Mouse (Mus musculus) hindbrain, embryonic 11.5 days (tissue): ENCODE data around the gene Ephb1. TPM values are rescaled to one million over a fixed set of nuclear protein-coding genes. Genes with fewer than 3 reads are reported as not detected.
A peak's percentile ranks its signal among the peaks of the same experiment; 100 is the strongest.

ENCODE experiments used
- ATAC-seq: fragments of 200-750 bp; cut with Nextera tagmentation; 2 replicates; pipeline ENCODE4 v1.8.0; 2017; ENCODE audit warnings: mild to moderate bottlenecking, moderate TSS enrichment, moderate library complexity; ENCODE audit not compliant: low FRiP score
- DNase-seq: peaks from one replicate; pipeline ENCODE4 v3.0.0-alpha.2; 2015; ENCODE audit warnings: low spot score
- H3K27ac ChIP-seq: fragments of 300-500 bp; sonication (generic); 2 replicates; pipeline ENCODE4 v1.5.1; 2014; ENCODE audit warnings: mild to moderate bottlenecking, low read depth, low read length
- H3K27me3 ChIP-seq: fragments of 300-500 bp; sonication (generic); 2 replicates; pipeline ENCODE4 v1.6.1; 2014; ENCODE audit warnings: mild to moderate bottlenecking, low read length, moderate library complexity, mixed read lengths; ENCODE audit not compliant: control insufficient read depth, insufficient read depth
- H3K36me3 ChIP-seq: fragments of 300-500 bp; sonication (generic); 2 replicates; pipeline ENCODE4 v1.6.1; 2014; ENCODE audit warnings: mild to moderate bottlenecking, low read length, moderate library complexity, mixed read lengths; ENCODE audit not compliant: control insufficient read depth, insufficient read depth
- H3K4me1 ChIP-seq: fragments of 300-500 bp; sonication (generic); replicated peaks from 2 replicates; pipeline ENCODE4 v1.6.1; 2014; ENCODE audit warnings: low read length, mixed read lengths; ENCODE audit not compliant: control insufficient read depth, insufficient read depth
- H3K4me2 ChIP-seq: fragments of 300-500 bp; sonication (generic); replicated peaks from 2 replicates; pipeline ENCODE4 v1.6.1; 2014; ENCODE audit warnings: mild to moderate bottlenecking, low read depth, low read length
- H3K4me3 ChIP-seq: fragments of 300-500 bp; sonication (generic); 2 replicates; pipeline ENCODE4 v1.5.1; 2014; ENCODE audit warnings: low read depth, low read length
- H3K9ac ChIP-seq: fragments of 300-500 bp; sonication (generic); 2 replicates; pipeline ENCODE4 v1.6.1; 2014; ENCODE audit warnings: low read depth, low read length
- H3K9me3 ChIP-seq: fragments of 300-500 bp; sonication (generic); 2 replicates; pipeline ENCODE4 v1.6.1; 2016; ENCODE audit warnings: low read length; ENCODE audit not compliant: control insufficient read depth
- WGBS: fragments of 180-500 bp; shearing (Covaris S2); extraction: QIAGEN DNeasy Blood & Tissue Kit; methylation state at CpG from one replicate; pipeline ENCODE4 v1.1.7; 2014; 5-methylcytosine and 5-hydroxymethylcytosine counted together
- polyA plus RNA-seq: library from polyadenylated mRNA; unstranded; fragments of >200 nt; fragmentation: Nextera tagmentation; extraction: Ambion mirVana; gene quantifications from 2 replicates; pipeline ENCODE4 v1.2.1, GENCODE M21; 2014

Ephb1 gene
- polyA plus RNA-seq, 1 experiment from 2014 or later = 18.3 TPM

DNA sequence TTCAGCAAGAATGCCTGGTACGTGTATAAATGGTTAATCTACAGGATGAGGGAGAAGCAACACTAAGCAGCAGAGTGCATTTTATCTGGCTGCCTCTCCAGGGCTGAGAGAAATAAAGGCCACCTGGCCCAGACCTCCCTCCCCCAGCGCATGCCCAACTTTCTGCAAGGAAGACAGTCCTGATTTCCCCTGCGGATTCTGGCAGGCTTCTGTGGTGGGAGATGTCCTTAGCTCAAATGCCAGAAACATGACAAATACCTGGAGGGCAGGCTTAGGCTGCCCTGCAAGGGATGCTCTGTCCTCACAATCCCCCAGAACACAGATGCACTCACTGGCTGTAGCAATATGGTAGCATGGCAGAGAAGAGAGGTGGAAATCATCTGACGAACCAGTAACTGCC, 416.4 kb downstream of the Ephb1 start:
- H3K27me3 ChIP-seq = no peaks in the 10 kb centered on the region
- H3K9me3 ChIP-seq = no peaks in the 10 kb centered on the region
- DNase-seq (no peak), ATAC-seq (no peak)
- no peak overlapping the region for H3K4me3 ChIP-seq
- no peak overlapping the region for H3K4me2 ChIP-seq
- H3K9ac ChIP-seq = no peak overlapping the region
- H3K4me1 ChIP-seq = no peaks in the 10 kb centered on the region
- H3K36me3 ChIP-seq = no peaks in the 10 kb centered on the region
- 90% methylated on average over 4 of the region's 4 CpGs for WGBS
- H3K27ac ChIP-seq = no peak overlapping the region

DNA sequence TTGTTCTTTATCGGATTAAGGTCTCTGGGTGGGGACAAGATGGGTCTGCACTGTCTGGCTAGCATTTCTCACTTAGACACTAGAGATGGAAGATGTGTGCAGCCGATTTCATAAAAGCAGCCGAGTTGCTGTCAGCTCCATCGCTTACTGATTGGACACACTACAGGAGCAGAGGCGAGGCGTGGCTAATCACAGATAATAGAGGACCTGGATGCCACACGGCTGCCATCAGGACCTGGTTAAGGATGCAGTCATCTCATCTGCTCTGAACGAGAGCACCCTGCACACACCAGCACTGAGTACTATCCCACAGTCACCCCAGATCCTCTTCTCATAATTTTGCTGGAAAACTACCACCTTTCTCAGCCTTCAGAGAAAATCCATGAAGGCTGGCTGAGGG, 419.6 kb downstream of the Ephb1 start:
- Histone ChIP-seq H3K4me3 (no peak overlapping the region), H3K27me3 (no peaks in the 10 kb centered on the region), H3K4me2 (no peak overlapping the region), H3K9ac (no peak overlapping the region), H3K9me3 (no peaks in the 10 kb centered on the region), H3K4me1 (no peaks in the 10 kb centered on the region), H3K27ac (peak overlapping the region; percentile 39; the same call in 1 of the 2 replicates), H3K36me3 (no peaks in the 10 kb centered on the region)
- 53% methylated on average over 8 of the region's 8 CpGs for WGBS
- ATAC-seq (peak; percentile 71; the same call in 1 of the 2 replicates), DNase-seq (peak; percentile 40)

DNA sequence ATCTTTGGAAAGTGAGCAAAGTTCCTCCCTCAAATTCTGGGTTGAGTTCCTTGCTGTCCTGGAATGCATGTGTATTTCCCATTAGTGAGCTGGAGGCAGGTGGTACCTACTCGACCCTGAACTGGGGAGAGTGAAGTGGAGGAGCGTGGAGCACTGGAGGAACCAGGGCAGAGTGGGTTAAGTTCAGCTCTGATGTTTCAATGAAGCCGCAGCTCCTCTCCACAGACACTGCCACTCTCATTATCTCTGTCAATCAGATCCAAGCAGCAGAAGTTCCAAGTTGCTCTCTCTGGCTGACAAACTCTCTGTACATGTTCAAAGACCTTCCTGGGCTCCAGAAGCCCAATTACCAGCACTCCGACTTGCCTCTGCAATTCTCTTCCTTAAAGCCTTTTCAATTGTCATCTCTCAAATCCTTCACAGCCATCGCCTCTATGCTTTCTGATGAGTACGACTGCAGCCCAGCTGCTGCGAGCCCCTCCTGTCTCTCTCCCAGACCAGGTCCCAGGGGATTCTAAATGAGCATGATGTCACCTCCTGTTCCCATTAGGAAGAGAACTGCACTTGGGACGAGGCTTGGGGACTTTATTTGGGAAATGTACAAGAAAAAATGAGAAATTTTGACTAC, 420.4 kb downstream of the Ephb1 start:
- DNase-seq (peak; percentile 49), ATAC-seq (no peak)
- Histone ChIP-seq H3K9me3 (no peaks in the 10 kb centered on the region), H3K27me3 (no peaks in the 10 kb centered on the region), H3K9ac (no peak overlapping the region), H3K4me1 (no peaks in the 10 kb centered on the region), H3K27ac (no peak overlapping the region), H3K36me3 (no peaks in the 10 kb centered on the region), H3K4me3 (no peak overlapping the region), H3K4me2 (0 out of 2 replicates have a peak overlapping the region, but pooled peaks have one; percentile 2)
- 59% methylated on average over 8 of the region's 8 CpGs for WGBS

DNA sequence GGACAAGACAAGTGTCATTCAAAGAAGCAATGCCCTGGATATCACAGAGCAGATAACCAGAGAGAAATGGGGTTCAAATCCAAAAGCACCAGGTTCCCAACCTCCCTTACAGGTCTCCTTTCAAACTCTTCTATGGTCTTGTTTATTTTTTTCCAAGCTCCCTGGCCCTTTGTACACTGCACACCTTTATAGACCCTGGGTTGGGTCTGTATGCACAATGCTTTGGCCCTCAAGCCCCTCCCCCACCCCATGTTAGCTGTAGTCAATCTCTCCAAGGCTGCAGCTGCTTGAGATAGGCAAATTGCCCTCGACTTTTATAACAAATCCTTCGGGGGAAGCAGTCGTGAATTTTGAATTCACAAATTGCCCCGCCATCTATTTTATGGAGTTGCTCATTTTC, 429.7 kb downstream of the Ephb1 start:
- H3K27me3 ChIP-seq = no peaks in the 10 kb centered on the region
- H3K27ac ChIP-seq = no peak overlapping the region
- no peak for DNase-seq
- no peak overlapping the region for H3K4me2 ChIP-seq
- H3K4me3 ChIP-seq = no peak overlapping the region
- no peaks in the 10 kb centered on the region for H3K36me3 ChIP-seq
- no peak overlapping the region for H3K9ac ChIP-seq
- 85% methylated on average over 4 of the region's 4 CpGs for WGBS
- no peaks in the 10 kb centered on the region for H3K9me3 ChIP-seq
- no peaks in the 10 kb centered on the region for H3K4me1 ChIP-seq
- no peak for ATAC-seq

DNA sequence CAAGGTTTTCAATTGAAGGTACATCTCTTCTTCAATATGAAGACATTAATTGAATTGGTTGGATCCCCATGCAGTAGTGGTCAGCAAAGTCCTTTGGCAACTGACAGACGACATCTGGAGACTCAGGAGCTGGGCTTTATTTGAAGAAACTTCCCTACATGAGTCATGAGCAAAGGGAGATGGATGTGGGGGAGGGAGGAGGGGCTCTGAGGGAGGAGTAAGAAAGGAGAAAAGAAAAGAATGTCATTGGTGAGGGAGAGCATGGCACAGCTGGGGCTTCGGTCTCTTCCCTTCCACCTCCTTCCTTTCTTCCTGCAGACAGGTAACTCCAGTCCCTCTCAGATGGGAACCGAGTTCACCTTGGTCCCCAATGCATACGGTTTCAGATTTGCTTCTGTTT, 431.6 kb downstream of the Ephb1 start:
- H3K36me3 ChIP-seq = no peaks in the 10 kb centered on the region
- H3K4me1 ChIP-seq = no peaks in the 10 kb centered on the region
- DNase-seq = no peak
- H3K9ac ChIP-seq = no peak overlapping the region
- H3K9me3 ChIP-seq = no peaks in the 10 kb centered on the region
- H3K27me3 ChIP-seq = no peaks in the 10 kb centered on the region
- no peak for ATAC-seq
- no peak overlapping the region for H3K4me3 ChIP-seq
- H3K4me2 ChIP-seq = no peak overlapping the region
- H3K27ac ChIP-seq = no peak overlapping the region
- WGBS = 80% methylated on average over 4 of the region's 4 CpGs

DNA sequence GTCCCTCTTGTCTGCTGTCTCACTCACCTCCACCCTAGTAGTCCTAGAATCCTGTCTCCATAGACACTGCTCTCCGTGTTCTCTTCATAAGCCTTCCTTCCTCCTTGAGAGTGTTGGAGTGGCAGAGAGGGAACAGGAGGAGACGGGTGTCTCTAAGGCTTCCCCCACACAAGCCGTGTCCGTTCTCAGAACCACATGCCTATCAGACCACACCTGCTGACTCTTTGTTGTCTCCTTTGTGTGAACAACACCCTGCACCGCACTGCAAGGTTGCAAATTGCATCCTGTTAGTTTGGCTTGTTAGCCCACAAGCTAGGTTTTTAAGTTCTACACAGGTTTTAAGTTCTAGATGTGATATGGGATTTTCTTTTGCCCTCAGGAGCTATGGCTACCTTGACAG, 435.2 kb downstream of the Ephb1 start:
- Histone ChIP-seq H3K4me2 (no peak overlapping the region), H3K4me3 (no peak overlapping the region), H3K9me3 (no peaks in the 10 kb centered on the region), H3K36me3 (no peaks in the 10 kb centered on the region), H3K27me3 (no peaks in the 10 kb centered on the region), H3K4me1 (no peaks in the 10 kb centered on the region), H3K9ac (no peak overlapping the region), H3K27ac (no peak overlapping the region)
- DNase-seq = no peak
- 83% methylated on average over 5 of the region's 5 CpGs for WGBS
- no peak for ATAC-seq

DNA sequence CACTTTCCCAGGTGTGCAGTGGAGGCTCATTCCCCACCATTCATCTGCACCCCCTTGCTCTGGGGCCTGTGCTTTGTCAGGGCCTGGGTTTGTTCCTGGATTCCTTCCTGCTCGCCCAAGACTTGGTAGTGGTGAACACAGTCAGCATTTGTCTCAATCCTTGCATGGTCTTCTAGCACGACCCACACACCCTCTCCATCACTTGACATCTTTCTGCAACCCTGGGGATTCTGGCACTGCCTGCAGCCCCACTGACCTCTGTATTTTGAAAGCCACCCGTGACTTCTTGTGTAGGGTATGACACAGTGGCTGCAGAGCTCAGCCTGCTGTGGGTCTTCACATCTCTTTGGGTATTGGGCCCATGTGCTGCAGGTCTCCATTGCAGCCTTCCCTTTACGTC, 435.7 kb downstream of the Ephb1 start:
- no peaks in the 10 kb centered on the region for H3K4me1 ChIP-seq
- WGBS = 85% methylated on average over 4 of the region's 4 CpGs
- no peak overlapping the region for H3K27ac ChIP-seq
- no peak overlapping the region for H3K4me2 ChIP-seq
- no peaks in the 10 kb centered on the region for H3K36me3 ChIP-seq
- no peak for DNase-seq
- H3K9ac ChIP-seq = no peak overlapping the region
- no peaks in the 10 kb centered on the region for H3K27me3 ChIP-seq
- ATAC-seq = no peak
- H3K4me3 ChIP-seq = no peak overlapping the region
- no peaks in the 10 kb centered on the region for H3K9me3 ChIP-seq

DNA sequence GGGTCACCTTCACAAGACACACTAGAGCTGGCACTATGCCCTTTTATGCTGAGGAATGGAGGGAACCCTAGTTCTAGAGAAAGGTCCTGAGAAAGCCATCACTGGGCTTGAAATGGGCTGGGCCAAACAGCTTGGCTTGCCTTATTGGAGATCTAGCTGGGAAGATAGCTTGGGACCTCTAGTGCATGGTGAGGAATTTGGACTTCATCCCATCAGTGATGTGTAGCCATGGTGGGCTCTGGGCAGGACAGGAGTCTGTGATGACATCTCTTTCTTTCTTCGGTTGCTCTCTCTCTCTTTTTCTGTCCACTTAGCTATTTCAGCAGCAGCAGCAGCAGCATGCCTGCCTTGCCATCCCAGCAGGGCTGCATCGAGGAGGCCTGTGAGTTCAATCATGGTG, 439.4 kb downstream of the Ephb1 start:
- no peaks in the 10 kb centered on the region for H3K36me3 ChIP-seq
- H3K4me2 ChIP-seq = no peak overlapping the region
- H3K4me1 ChIP-seq = no peaks in the 10 kb centered on the region
- no peak overlapping the region for H3K27ac ChIP-seq
- H3K9ac ChIP-seq = no peak overlapping the region
- ATAC-seq = no peak
- H3K27me3 ChIP-seq = no peaks in the 10 kb centered on the region
- 95% methylated on average over 2 of the region's 2 CpGs for WGBS
- DNase-seq = no peak
- no peak overlapping the region for H3K4me3 ChIP-seq
- H3K9me3 ChIP-seq = no peaks in the 10 kb centered on the region

DNA sequence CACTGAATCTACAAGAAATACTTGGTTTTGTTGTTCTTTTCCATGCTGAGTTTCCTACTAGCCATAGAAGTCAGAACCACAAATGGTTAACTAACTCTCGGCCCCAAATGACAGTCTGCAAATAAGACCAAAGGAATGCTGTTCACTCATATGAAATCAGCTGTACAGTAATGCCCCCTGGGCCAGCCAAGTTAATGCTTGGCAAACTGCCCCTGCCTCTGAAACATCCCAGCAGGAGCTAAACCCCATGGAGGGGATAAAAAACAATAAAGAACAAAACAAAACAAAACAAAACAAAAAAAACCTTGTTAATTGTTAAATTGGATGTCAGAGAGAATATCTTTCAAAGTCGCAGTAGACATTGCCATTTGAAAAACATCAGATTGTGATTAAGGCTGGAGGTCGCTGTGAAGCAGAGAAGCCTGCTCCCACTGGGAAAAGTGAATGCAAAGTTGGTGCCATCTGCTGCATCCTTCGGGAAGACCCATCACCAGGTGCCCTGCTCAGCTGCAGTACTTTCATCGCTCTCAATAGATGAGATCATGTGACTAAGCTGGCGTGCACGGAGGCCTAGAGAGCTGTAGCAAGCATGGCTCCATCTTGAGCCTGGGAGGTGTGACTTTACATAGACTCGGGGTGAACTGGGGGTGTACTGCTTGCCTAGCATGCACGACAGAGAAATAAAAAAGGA, 443.2 kb downstream of the Ephb1 start:
- Histone ChIP-seq H3K4me1 (peaks cover 11% of the 10 kb centered on the region), H3K4me3 (no peak overlapping the region), H3K36me3 (no peaks in the 10 kb centered on the region), H3K4me2 (no peak overlapping the region), H3K9ac (no peak overlapping the region), H3K27me3 (no peaks in the 10 kb centered on the region), H3K27ac (no peak overlapping the region), H3K9me3 (no peaks in the 10 kb centered on the region)
- ATAC-seq (peak; percentile 26; the same call in 1 of the 2 replicates), DNase-seq (peak; percentile 9)
- 54% methylated on average over 9 of the region's 9 CpGs for WGBS
